Mouse (Mus musculus) forelimb bud, embryonic 11.5 days (tissue): Measurements from ENCODE around the gene OR5BS1P.
"Not testable (repeated sequence)": the region's sequence is repeated elsewhere in the genome, so short reads cannot be mapped to it uniquely, and the experiment has no call there.

ENCODE experiments used
- DNase-seq: peaks from one replicate; pipeline ENCODE4 v3.0.0-alpha.2; 2012; ENCODE audit warnings: low read depth, low spot score

Gene OR5BS1P

GRCm38 (mm10) chr15:98469596-98469995 is at the start of gene OR5BS1P:
OR5BS1P (plus strand) TSS chr15:98469896.
- DNase-seq = no peak

GRCm38 (mm10) chr15:98420897-98421296 is 48.8 kb upstream of the OR5BS1P start:
- DNase-seq = no peak

GRCm38 (mm10) chr15:98424326-98424725 is 45.4 kb upstream of the OR5BS1P start:
- no peak for DNase-seq

- no peak for DNase-seq
Measured at GRCm38 (mm10) chr15:98424753-98425152, 44.9 kb upstream of the OR5BS1P start.

GRCm38 (mm10) chr15:98425188-98425587 is 44.5 kb upstream of the OR5BS1P start:
- DNase-seq = no peak

- DNase-seq = not testable (repeated sequence)
Measured at GRCm38 (mm10) chr15:98430925-98431324, 38.8 kb upstream of the OR5BS1P start, which contains the start of gene Olfr282. Olfr282 (plus strand) TSS chr15:98431225.

- DNase-seq = no peak
Measured at GRCm38 (mm10) chr15:98444561-98444960, 25.1 kb upstream of the OR5BS1P start.

GRCm38 (mm10) chr15:98448521-98448920 is 21.2 kb upstream of the OR5BS1P start:
- DNase-seq = peak; percentile 8

- no peak for DNase-seq
Measured at GRCm38 (mm10) chr15:98452288-98452687, 17.4 kb upstream of the OR5BS1P start, which contains the start of gene Olfr281. Olfr281 (plus strand) TSS chr15:98452588.

GRCm38 (mm10) chr15:98471539-98471938 is 1.8 kb downstream of the OR5BS1P start:
- no peak for DNase-seq

GRCm38 (mm10) chr15:98474958-98475357 is 5.3 kb downstream of the OR5BS1P start:
- DNase-seq = no peak

GRCm38 (mm10) chr15:98475382-98475781 is 5.7 kb downstream of the OR5BS1P start:
- DNase-seq = peak; percentile 28

GRCm38 (mm10) chr15:98476281-98476680 is 6.6 kb downstream of the OR5BS1P start:
- DNase-seq = no peak

- DNase-seq = no peak
Measured at GRCm38 (mm10) chr15:98479568-98480102, 9.9 kb downstream of the OR5BS1P start.

GRCm38 (mm10) chr15:98482701-98483100 is 13.0 kb downstream of the OR5BS1P start, which contains the start of gene Lalba:
Lalba (minus strand) TSS chr15:98482721.
- no peak for DNase-seq

GRCm38 (mm10) chr15:98483907-98484886 is 14.5 kb downstream of the OR5BS1P start:
- no peak for DNase-seq

GRCm38 (mm10) chr15:98486433-98487021 is 16.8 kb downstream of the OR5BS1P start:
- DNase-seq = no peak

- DNase-seq = no peak
Measured at GRCm38 (mm10) chr15:98491332-98491731, 21.6 kb downstream of the OR5BS1P start.

- DNase-seq = no peak
Measured at GRCm38 (mm10) chr15:98492102-98492501, 22.4 kb downstream of the OR5BS1P start, which contains the start of gene Olfr279. Olfr279 (plus strand) TSS chr15:98492402.

- DNase-seq = no peak
Measured at GRCm38 (mm10) chr15:98497631-98498030, 27.9 kb downstream of the OR5BS1P start.

GRCm38 (mm10) chr15:98503317-98503716 is 33.6 kb downstream of the OR5BS1P start:
- DNase-seq = no peak

GRCm38 (mm10) chr15:98504514-98504913 is 34.8 kb downstream of the OR5BS1P start:
- peak; percentile 70 for DNase-seq
